Mouse (Mus musculus) mouse trophoblast stem cell (cell line): ENCODE measurements around the gene Cdk5rap2.

Experiments
- in situ Hi-C, 2 experiments: fragments of 300-500 bp; cut with MseI, MboI; formaldehyde crosslinking; loops; 2 replicates in 1 of 2; 3 replicates in 1 of 2; pipeline ENCODE4 v1.15.1; 2025

Gene Cdk5rap2

DNA sequence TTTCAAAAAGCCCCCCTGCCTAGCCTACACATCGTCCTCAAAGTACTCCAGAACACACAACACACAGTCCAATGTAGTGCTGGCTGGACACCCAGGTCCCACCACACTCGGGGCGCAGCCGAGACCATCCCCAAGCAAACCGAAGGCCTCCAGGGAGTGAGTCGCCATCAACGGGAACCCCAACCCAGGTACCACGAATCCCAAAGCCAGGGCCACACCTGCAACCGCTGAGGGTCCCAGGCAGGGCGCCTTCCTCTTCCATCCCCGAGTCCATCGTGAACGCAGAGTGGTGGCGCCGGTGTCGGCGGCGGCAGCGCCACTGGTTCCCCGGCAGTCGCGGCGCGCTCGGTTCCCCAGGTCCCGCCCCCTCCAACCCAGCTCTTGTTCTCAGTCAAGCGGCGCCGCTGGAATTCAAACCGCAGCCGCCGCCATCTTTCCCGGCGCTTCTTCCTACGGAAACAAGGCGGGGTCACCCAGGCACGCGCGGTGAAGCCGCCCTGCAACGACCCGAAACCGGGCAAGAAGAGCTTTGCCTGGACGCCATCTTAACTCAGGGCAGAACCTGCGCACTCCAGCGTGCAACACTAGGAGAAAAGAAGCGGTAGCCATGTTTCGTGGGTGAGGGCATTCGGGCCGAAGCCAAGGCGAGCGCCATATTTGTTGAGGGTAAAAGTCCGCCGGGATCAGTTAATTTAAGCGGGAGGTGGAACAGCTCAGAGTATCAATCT, at the start of gene Cdk5rap2:
Cdk5rap2 (minus strand) TSS at position 450 of the 728 bp plus-strand sequence.
- in situ Hi-C loops, result no loop called here

DNA sequence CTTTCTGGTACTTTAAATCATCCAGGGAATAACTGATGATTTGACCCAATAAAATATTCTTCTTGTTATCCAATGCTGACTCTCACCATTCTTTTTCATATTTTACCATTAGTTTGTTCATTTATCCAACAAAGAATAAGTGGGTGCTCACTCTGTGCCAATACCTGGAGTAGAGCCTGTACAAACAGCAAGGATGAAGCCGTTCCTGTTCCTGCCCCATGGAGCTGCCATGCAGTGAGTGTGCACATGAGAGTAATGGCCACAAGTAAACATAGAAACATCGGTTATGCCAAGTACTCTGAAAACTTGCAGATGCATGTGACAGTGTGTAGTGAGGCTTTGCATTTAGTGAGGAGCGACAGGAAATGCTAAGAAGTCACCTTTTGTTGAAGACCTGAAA, 41.9 kb upstream of the Cdk5rap2 start:
- in situ Hi-C loops, result loop anchor here (10.0 kb wide), 2 partner anchors 123 to 153 kb away; no protein-coding TSS in a partner anchor

GRCm38 (mm10) chr4:70451750-70452149, 41.5 kb upstream of the Cdk5rap2 start:
- in situ Hi-C loops, result loop anchor here (10.0 kb wide), 2 partner anchors 123 to 153 kb away; no protein-coding TSS in a partner anchor

DNA sequence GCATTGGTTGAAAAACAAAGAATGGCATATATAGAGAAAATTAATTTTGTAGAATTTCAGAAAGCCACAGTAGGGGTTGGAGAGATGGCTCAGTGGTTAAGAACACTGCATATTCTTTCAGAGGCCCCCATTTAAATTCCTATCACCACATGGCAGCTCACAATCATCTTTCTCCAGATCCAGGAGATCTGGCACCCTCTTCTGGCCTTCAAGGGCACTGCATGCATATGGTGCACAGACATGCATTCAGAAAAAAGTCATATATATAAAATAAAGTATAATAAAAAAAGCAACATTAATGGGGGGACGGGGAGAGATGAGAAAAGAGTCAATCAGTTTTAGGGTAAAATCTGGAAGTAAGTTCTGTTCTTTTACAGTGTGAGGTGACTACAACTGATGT, 39.4 kb upstream of the Cdk5rap2 start:
- in situ Hi-C loops, result loop anchor here (10.0 kb wide), 2 partner anchors 125 to 155 kb away; no protein-coding TSS in a partner anchor

DNA sequence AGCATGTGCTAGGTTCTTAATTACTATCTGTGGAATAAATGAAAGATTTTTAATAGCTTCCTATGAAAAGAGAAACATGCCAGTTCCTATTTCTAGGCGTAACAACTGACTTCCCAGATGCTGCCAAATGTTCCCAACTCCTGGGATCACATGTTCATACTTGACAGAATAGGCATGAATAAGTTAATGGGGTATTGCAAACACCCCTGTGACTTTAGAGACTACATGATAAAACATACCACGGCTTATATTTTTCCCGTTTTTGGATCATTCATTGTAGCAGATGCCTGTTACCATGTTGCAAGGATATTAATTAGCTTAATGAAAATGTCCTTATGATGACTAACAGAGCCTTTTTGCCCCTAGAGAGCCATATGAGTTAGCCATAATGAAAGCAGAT, 36.5 kb upstream of the Cdk5rap2 start:
- in situ Hi-C loops, result no loop called here

DNA sequence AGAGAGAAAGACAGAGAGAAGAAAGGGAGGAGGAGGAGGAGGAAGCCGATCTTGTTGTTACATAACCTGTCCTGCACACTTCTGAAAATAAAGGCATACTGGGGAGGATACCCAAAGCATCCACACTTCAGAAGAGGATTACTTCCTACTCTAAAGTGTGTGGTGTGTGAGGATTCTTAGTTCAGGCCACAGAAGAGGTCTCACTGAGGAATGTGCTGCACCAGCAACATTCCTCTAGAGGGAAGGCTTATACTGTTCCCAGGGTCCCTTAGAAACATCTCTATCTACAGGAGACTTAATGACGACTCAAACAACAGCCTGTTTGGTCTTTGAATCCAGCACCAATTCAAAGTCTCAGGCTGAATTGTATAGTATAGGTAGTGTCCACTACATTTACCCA, 10.0 kb upstream of the Cdk5rap2 start:
- in situ Hi-C loops, result no loop called here

GRCm38 (mm10) chr4:70412126-70412525, 1.9 kb upstream of the Cdk5rap2 start:
- in situ Hi-C loops, result no loop called here

- in situ Hi-C loops, result no loop called here
Observed at GRCm38 (mm10) chr4:70409456-70409855, 787 bp downstream of the Cdk5rap2 start.

DNA sequence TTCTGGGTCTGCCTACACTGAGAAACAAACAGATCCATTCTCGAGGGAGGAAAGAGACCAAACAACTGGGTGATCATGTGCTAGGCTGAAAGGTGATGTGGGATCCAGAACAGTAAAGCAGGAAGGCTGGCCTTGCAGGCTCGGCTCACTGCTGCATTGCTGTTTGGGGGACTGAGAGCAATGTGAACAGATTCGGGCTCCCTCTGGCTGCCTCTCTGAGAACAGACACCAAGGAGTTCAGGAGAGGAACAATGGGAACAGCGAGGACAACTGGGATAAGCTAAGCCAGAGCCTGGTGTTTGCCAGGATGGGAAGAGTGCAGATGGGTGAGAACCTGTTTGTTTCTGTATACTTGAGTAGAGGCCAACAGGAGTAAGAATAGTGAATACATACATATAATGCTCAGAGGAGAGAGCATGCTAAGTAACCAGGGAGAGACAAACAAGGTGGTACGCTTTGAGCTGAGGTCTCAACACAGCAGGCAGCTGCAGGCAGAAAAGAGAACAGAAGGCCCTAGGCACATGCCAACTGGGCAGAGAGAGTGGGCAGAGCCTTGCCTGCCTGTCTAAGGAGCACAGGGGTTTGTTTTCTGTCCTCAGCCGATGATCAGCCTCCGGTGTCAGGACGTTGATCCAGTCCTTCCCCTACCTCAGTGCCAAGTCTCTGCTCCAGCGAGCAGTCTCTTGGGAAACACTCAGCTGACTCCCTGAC, 8.0 kb downstream of the Cdk5rap2 start:
- in situ Hi-C loops, result no loop called here

DNA sequence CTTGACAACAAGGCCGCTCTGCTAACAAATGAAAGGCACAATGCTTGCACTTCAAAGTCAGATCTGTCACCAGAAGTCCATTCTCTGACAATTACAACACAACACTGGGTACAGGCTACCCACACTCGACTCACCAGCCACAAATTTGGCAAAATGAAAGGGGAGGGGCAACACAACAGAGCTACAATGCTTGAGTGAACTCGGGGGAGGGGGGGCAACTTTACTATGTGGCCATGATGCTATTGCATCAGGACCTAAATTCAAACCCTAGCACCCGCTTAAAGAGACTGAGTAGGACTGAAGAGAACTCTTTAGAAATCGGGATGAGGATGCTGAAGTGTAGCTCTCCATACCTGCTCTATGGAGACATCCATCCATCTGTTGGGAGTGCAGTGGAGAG, 10.8 kb downstream of the Cdk5rap2 start:
- in situ Hi-C loops, result no loop called here

DNA sequence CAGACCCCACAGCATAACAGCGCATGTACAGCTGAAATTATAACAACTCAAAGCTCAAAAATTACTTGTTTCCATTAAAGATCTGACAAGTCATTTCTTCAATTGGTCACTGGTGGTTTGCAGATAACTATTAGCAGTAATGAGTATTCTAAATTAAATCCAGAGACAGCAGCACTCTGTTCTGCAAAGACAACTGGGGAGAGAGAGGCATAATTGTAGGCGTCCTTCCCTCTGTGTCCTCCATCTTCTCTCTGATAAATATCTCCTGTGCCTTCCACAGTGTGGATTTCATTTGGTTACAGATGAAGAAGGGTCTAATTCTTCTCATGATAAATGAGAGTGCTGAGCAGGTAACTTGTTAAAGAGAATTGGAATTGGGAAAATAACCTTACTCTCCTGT, 11.2 kb downstream of the Cdk5rap2 start:
- in situ Hi-C loops, result no loop called here

GRCm38 (mm10) chr4:70398088-70398487, 12.2 kb downstream of the Cdk5rap2 start:
- in situ Hi-C loops, result no loop called here

DNA sequence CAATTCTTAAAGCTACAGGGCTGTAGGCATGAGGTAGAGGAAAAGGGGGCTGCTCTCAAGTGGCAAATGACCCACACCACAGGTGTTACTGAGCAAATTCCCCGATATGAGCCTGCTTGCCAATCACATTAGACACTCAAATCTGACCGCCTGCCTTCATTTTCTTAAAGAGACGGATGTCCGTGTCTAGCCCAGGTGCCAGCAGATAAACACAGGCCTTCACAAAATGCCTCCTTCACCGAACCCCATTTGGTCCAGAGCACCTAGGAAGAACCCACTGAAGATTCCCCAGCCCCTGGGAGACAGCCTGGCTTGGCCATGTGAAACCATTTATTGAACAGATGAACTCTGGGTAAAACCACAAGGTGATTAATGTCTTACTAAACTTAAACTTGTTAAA, 13.5 kb downstream of the Cdk5rap2 start:
- in situ Hi-C loops, result no loop called here

DNA sequence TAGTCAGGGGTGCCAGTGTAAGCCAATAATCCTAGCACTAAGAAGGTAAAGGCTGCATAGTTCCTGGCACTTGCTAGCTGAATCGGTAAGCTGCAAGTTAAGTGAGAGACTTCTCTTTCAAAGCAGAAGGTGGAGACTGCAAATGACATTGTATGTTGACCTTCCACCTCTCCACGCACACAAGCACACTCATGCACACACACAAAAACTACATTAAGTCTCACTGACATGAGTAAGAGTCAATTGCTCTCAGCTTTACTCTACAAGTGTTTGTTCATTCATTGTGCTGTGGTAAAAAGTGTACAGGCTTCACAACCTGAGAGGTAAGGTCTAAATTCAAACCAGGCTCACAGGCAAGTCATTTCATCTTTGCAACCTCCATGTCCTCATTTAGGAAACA, 15.5 kb downstream of the Cdk5rap2 start:
- in situ Hi-C loops, result no loop called here

DNA sequence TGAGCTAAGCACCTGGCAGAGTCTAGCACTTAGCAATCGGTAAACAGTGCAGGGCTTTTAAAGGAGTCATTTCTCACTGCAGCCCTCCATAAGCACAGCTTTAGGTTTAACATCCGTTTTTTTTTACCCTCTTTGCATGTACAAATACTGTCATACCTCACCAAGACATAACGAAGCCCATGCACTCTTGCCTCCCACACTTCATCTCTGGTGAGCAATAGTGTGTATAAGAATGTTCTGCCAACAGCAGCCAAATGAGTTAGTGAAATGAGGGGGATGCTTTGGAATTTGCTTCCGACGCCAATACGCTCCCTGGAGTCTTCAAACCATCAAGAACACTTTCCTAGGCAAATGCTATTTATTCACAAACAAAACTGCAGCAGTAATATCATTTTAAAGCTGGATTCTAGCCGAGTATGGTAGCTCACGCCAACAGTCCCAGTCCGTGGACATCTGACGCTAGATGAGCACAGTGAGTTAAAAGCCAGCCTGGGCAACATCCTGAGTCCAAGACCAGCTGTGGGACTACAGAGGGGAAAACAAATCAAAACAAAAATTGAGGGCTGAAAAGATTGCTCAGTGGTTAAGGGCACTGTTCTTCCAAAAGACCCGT, 18.4 kb downstream of the Cdk5rap2 start:
- in situ Hi-C loops, result no loop called here

- in situ Hi-C loops, result no loop called here
Observed at GRCm38 (mm10) chr4:70391073-70391472, 19.2 kb downstream of the Cdk5rap2 start.

DNA sequence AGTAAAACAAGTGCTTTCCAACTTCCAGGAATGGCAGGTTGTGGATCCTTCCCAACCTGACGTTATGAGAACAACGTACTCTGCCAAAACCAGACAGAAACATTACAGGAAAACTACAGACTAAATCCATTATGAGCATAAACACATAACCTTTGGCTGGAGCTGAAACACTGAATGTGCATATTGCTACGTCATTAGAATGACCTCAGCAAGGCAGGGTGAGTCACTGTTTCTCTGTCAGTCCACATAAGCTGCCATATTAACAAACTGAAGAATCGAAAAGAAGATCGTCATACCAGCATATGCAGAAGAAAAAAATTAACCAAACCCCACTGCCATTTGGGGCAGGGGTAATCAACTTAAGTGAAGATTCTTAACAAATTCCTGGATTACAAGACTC, 24.0 kb downstream of the Cdk5rap2 start:
- in situ Hi-C loops, result no loop called here

DNA sequence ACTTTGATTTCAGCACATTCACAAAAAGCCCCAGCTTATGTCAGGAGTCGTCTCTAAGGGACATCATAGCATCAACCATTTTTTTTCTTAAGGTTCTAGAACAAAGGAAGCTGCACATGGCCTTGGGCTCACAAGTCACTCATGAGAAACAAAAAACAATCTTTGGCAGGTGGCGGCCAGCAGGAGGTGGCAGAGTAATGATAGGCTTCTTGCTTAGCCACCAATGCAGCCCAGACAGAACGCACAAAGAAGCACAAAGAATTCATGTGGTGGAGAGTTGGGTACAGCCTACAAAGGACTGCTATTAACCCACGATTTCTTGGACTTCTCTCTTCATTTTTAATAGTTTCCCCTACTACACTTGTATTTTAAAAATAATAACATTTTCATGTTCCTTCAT, 32.9 kb downstream of the Cdk5rap2 start:
- in situ Hi-C loops, result no loop called here

- in situ Hi-C loops, result no loop called here
Observed at GRCm38 (mm10) chr4:70365061-70365858, 45.0 kb downstream of the Cdk5rap2 start.

- in situ Hi-C loops, result no loop called here
Observed at GRCm38 (mm10) chr4:70361366-70361765, 48.9 kb downstream of the Cdk5rap2 start.

DNA sequence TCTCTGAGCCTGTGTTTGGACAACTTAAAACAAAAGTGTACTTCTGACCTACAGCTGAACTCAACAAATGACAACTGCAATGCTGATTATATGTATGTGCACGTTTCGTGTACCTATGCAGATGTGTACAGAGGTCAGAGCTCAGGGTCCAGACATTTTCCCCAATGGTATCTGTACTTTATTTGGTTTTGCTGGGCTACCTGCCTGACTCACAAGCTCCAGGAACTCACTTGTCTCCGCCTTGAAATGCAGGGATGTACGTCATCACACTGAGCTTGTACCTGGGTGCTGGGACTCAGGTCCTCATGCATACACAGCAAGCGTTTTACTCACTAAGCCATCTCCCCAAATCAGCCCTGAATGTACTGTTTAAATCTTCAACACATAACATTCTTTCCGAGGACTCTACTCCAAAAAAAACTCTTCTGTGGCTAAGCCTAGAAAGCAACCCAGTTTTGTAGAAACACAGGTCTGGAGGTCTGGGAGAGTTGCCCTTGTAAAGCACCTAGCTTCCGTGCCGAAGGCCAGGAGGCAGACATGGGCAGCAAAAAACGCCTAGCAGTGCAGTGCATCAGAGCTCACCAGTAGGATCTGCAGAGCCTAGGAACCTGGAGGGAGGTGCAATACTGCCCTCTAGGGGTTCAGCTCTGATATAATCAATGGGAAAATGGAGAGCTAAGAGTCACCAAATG, 54.4 kb downstream of the Cdk5rap2 start:
- in situ Hi-C loops, result no loop called here
